Mouse (Mus musculus) spleen, adult 12 weeks (tissue): Measurements from ENCODE around the gene Ctu2.

Experiments
- DNase-seq: peaks from one replicate; pipeline ENCODE4 v3.0.0; 2022; ENCODE audit warnings: low spot score

Ctu2 gene

GRCm38 (mm10) chr8:122451161-122451703, 24.7 kb upstream of the Ctu2 start:
- DNase-seq: no peak

DNA sequence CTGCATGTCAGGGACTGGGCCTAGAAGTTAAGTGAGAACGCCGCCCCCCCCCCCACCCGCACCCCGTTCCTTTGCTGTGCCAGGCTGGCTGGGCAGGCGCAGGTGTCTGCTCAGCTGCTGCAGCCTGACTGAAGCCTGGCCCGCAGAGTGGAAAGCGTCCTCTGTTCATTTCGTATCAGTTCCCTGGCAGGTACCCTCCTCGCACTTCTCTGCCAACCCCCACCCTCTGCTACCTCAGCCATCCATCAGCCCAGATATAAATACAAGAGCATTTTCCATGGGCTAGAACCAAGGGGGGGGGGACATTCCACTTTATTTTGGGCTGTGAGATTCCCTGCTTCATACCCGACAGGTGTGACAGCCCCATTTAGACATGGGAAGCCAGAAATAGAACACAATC, 23.8 kb upstream of the Ctu2 start:
- no peak for DNase-seq

- DNase-seq: no peak
Measured at GRCm38 (mm10) chr8:122454409-122454808, 21.5 kb upstream of the Ctu2 start.

DNA sequence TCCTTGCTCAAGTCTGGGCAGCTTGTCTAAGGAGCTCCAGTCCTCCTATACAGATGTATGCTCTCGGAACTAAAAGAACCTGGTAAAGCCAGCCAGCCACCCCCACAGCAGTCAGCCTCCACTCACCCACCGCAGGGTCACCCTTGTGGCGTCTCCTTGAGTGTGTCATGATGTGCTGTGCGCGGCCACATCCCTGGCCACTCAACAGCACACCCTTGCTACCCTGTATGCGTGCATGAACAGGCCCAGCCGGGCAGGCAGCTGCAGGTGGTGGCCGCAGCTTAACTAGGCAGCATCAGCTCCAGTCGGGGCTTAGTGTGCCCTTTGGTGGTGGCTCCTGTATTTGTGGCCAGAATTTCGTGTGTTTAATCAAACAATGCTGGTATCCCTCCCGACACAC, 18.8 kb upstream of the Ctu2 start:
- DNase-seq: no peak

GRCm38 (mm10) chr8:122459218-122459900, 16.6 kb upstream of the Ctu2 start:
- DNase-seq: no peak

DNA sequence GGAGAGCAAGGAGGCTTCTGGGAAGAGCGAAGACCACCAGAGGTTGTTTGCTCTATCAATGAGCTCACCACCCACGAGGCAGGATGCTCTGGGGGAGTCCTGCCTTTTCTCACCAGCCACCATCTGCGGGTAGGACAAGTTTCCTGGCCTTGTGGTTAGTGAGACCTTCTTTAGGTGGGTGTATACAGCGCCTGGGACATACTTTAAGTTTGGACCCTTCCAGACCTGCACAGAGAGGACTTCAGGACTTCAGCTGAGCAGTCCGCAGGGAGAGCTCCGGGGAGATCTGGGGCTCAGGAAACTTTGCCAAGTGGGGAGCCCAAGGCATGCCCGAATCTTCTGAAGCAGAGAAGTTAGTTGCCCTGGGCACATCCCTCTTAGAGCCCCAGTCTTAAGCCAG, 16.0 kb upstream of the Ctu2 start:
- no peak for DNase-seq

GRCm38 (mm10) chr8:122460524-122461472, 15.1 kb upstream of the Ctu2 start, which contains the start of gene Snai3:
Snai3 (minus strand) TSS chr8:122460733.
- peak; percentile 48 for DNase-seq

- no peak for DNase-seq
Measured at GRCm38 (mm10) chr8:122461473-122462148, 14.3 kb upstream of the Ctu2 start.

DNA sequence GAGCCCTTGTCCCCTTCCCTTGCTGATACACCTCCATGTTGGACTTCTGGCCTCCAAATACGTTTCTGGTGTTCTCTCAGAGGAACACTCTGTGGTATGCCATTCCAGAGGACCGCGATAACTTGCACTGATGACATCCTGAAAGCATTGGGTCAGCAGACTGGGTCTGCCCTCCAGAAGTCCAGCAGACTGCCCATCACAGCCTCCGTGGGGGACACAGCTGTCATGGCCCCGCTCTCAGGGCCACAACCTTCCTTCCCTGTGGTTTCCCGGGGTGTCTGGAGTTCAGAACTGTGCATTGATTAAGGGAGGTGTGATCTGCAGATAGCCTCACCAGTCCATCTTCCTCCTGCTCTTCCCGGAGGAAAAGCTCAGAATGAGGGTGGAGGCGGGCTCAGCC, 13.4 kb upstream of the Ctu2 start:
- DNase-seq: no peak

GRCm38 (mm10) chr8:122463651-122464640, 12.0 kb upstream of the Ctu2 start:
- DNase-seq: no peak

GRCm38 (mm10) chr8:122464985-122465384, 11.0 kb upstream of the Ctu2 start:
- DNase-seq: no peak

- no peak for DNase-seq
Measured at GRCm38 (mm10) chr8:122467816-122468215, 8.1 kb upstream of the Ctu2 start.

DNA sequence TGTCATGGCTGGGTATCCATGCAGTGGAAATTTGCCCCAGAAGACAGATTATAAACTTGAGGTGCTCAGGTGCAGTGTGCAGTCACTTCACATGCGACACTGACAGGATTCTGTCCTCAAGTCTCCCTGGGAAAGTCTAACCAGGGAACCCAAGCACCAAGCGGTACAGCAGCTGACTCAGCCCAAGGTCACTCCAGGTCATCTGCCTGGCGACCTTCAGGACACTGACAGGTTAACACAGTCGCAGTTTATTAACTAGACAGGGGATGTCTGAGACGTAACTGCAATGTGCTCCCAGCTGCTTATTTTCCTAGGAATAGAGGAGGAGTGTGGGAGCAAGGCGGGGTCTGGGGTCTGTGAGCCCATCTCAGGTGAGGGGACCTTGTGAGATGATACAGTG, 6.5 kb upstream of the Ctu2 start:
- no peak for DNase-seq

- DNase-seq: no peak
Measured at GRCm38 (mm10) chr8:122469965-122470364, 6.0 kb upstream of the Ctu2 start.

- DNase-seq: no peak
Measured at GRCm38 (mm10) chr8:122470691-122471090, 5.3 kb upstream of the Ctu2 start.

GRCm38 (mm10) chr8:122473911-122474421, 2.0 kb upstream of the Ctu2 start:
- peak; percentile 19 for DNase-seq

GRCm38 (mm10) chr8:122474951-122475560, 887 bp upstream of the Ctu2 start:
- peak; percentile 30 for DNase-seq

GRCm38 (mm10) chr8:122482448-122482847, 6.5 kb downstream of the Ctu2 start:
- DNase-seq: no peak

DNA sequence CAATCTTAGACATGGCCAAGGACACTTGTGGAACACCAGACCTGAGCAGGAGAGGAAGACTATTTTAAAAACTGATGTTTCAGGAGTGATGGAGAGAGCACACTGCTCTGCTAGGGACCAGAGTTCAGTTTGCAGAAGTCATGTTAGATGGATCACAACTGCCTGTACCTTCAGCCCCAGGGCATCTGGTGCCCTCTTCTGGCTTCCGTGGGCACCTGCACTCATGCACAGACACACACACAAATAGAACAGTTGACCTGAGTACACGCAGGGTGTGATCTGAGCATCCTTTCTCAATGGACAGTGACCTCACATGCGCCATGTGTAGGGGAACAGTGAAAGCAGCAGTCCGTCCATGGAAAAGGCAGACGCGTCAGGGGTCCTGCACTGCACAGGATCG, 7.9 kb downstream of the Ctu2 start:
- no peak for DNase-seq

- no peak for DNase-seq
Measured at GRCm38 (mm10) chr8:122484831-122485230, 8.9 kb downstream of the Ctu2 start.
